Mouse (Mus musculus): ENCODE measurements at regions not wholly inside any gene's neighbourhood (a gene's known extent, or its start where the extent isn't known, plus 50 kb on each side); places are given as distances from the start of the nearest gene placed in this dataset.

GRCm38 (mm10) chr11:64331811-64332210 is 103.3 kb upstream of the Hs3st3a1 start:
- no peaks in the 10 kb centered on the region for H3K4me1 ChIP-seq (ENCODE audit: control insufficient read depth in 1 of 2, insufficient read depth in 2 of 2)
- H3K27me3 ChIP-seq (replicated peaks) = no peaks in the 10 kb centered on the region
- H3K9me3 ChIP-seq (replicated peaks; ENCODE audit: low read length) = no peaks in the 10 kb centered on the region
- no peaks in the 10 kb centered on the region for H3K79me2 ChIP-seq (replicated peaks; ENCODE audit: control insufficient read depth, extremely low read depth, insufficient read depth, poor library complexity, severe bottlenecking)
- no peaks in the 10 kb centered on the region for H3K36me3 ChIP-seq (replicated peaks in 1 of 2; ENCODE audit: control insufficient read depth in 1 of 2, insufficient read depth in 1 of 2, low read length in 1 of 2)
- no peak overlapping the region for H3K9ac ChIP-seq (ENCODE audit: insufficient read depth, low read depth)
- in situ Hi-C loops (cut with MboI; ENCODE audit: low pct_ligation_motif_present, low pct_unique_long_range_greater_than_20kb, low sequenced_read_pairs) = no loop called here
- no peak overlapping the region for H3K4me3 ChIP-seq (replicated peaks in 1 of 3; ENCODE audit: low read depth in 2 of 3, low read length in 2 of 3, poor library complexity in 1 of 3)
- TF ChIP-seq TCF12 (IDR thresholded peaks at IDR 0.05; ENCODE audit: low read depth, low read length) = no peak
- TF ChIP-seq SMC3 (IDR thresholded peaks at IDR 0.05; ENCODE audit: low read depth, low read length) = no peak
- TF ChIP-seq IRF4 (IDR thresholded peaks at IDR 0.05; ENCODE audit: low read depth, low read length) = no peak
- TF ChIP-seq MXI1 (IDR thresholded peaks at IDR 0.05; ENCODE audit: low read depth, low read length) = no peak
- TF ChIP-seq POLR2A (IDR thresholded peaks at IDR 0.05; ENCODE audit: low read depth, low read length) = no peak
- no peak for TF ChIP-seq PAX5 (IDR thresholded peaks at IDR 0.05; ENCODE audit: low read length)
- no peak for TF ChIP-seq BHLHE40 (IDR thresholded peaks at IDR 0.05; ENCODE audit: low read depth, low read length)
- no peak for TF ChIP-seq ETS1 (conservative IDR thresholded peaks at IDR 0.05; ENCODE audit: low read depth, low read length)
- H3K4me2 ChIP-seq (ENCODE audit: insufficient read depth, low read depth, poor library complexity, severe bottlenecking) = no peak overlapping the region
- H3K27ac ChIP-seq (ENCODE audit: insufficient read depth, low read depth) = no peak overlapping the region
- no peak for DNase-seq (ENCODE audit: extremely low read depth)
- dilution Hi-C loops (cut with MboI; ENCODE audit: extremely low pct_ligation_motif_present, extremely low pct_unique_long_range_greater_than_20kb, low sequenced_read_pairs) = no loop called here

GRCm38 (mm10) chr11:64329129-64329528 is 106.0 kb upstream of the Hs3st3a1 start:
- H3K27ac ChIP-seq (ENCODE audit: insufficient read depth, low read depth) = no peak overlapping the region
- dilution Hi-C loops (cut with MboI; ENCODE audit: extremely low pct_ligation_motif_present, extremely low pct_unique_long_range_greater_than_20kb, low sequenced_read_pairs) = no loop called here
- TF ChIP-seq CHD1 (IDR thresholded peaks at IDR 0.05; ENCODE audit: low read depth, low read length) (no peak), SMC3 (IDR thresholded peaks at IDR 0.05; ENCODE audit: low read depth, low read length) (no peak), UBTF (IDR thresholded peaks at IDR 0.05; ENCODE audit: low read depth, low read length) (no peak), RAD21 (IDR thresholded peaks at IDR 0.05; ENCODE audit: low read depth, low read length) (no peak), HCFC1 (IDR thresholded peaks at IDR 0.05; ENCODE audit: low read depth, low read length) (no peak), USF2 (conservative IDR thresholded peaks at IDR 0.05; ENCODE audit: low read depth, low read length) (no peak), MYC (IDR thresholded peaks at IDR 0.05; ENCODE audit: low read depth, low read length) (no peak), ZMIZ1 (IDR thresholded peaks at IDR 0.05; ENCODE audit: low read depth, low read length) (no peak), MAFK (IDR thresholded peaks at IDR 0.05; ENCODE audit: insufficient replicate concordance, low read length) (no peak), JUN (IDR thresholded peaks at IDR 0.05; ENCODE audit: insufficient read depth, low read depth, low read length) (no peak), TBP (conservative IDR thresholded peaks at IDR 0.05; ENCODE audit: low read depth, low read length) (no peak), ZKSCAN1 (IDR thresholded peaks at IDR 0.05; ENCODE audit: borderline replicate concordance, low read depth, low read length) (no peak), TCF12 (IDR thresholded peaks at IDR 0.05; ENCODE audit: low read depth, low read length) (no peak), NELFE (IDR thresholded peaks at IDR 0.05; ENCODE audit: low read depth, low read length) (no peak), MAX (IDR thresholded peaks at IDR 0.05; ENCODE audit: low read length) (no peak)
- in situ Hi-C loops (cut with MboI; ENCODE audit: low pct_ligation_motif_present, low pct_unique_long_range_greater_than_20kb, low sequenced_read_pairs) = no loop called here
- H3K9me3 ChIP-seq (replicated peaks; ENCODE audit: low read length) = no peaks in the 10 kb centered on the region
- H3K79me2 ChIP-seq (replicated peaks; ENCODE audit: control insufficient read depth, extremely low read depth, insufficient read depth, poor library complexity, severe bottlenecking) = no peaks in the 10 kb centered on the region
- no peak overlapping the region for H3K9ac ChIP-seq (ENCODE audit: insufficient read depth, low read depth)
- H3K36me3 ChIP-seq (replicated peaks in 1 of 2; ENCODE audit: control insufficient read depth in 1 of 2, insufficient read depth in 1 of 2, low read length in 1 of 2) = no peaks in the 10 kb centered on the region
- no peak for DNase-seq (ENCODE audit: extremely low read depth)
- no peaks in the 10 kb centered on the region for H3K4me1 ChIP-seq (ENCODE audit: control insufficient read depth in 1 of 2, insufficient read depth in 2 of 2)
- no peak overlapping the region for H3K4me2 ChIP-seq (ENCODE audit: insufficient read depth, low read depth, poor library complexity, severe bottlenecking)
- H3K27me3 ChIP-seq (replicated peaks) = no peaks in the 10 kb centered on the region
- no peak overlapping the region for H3K4me3 ChIP-seq (replicated peaks in 1 of 3; ENCODE audit: low read depth in 2 of 3, low read length in 2 of 3, poor library complexity in 1 of 3)

Data from CH12.LX (cell line).